Mouse (Mus musculus) lung, embryonic 15.5 days (tissue): ENCODE results near the gene Crygn. TPM values are rescaled to one million over a fixed set of nuclear protein-coding genes. Genes with fewer than 3 reads are reported as not detected.

Experiments
- ATAC-seq: fragments of 200-750 bp; cut with Nextera tagmentation; 2 replicates; pipeline ENCODE4 v1.8.0; 2017; ENCODE audit warnings: moderate number of reproducible peaks, borderline replicate concordance; ENCODE audit not compliant: low FRiP score, low TSS enrichment; ENCODE audit errors: extremely low read depth
- H3K27ac ChIP-seq: fragments of 300-500 bp; sonication (generic); 2 replicates; pipeline ENCODE4 v1.5.1; 2015; ENCODE audit warnings: moderate library complexity, mild to moderate bottlenecking, inconsistent platforms
- H3K27me3 ChIP-seq: fragments of 300-500 bp; sonication (generic); 2 replicates; pipeline ENCODE4 v1.6.1; 2015; ENCODE audit warnings: inconsistent platforms
- H3K36me3 ChIP-seq: fragments of 300-500 bp; sonication (generic); 2 replicates; pipeline ENCODE4 v1.6.1; 2015; ENCODE audit warnings: inconsistent platforms
- H3K4me1 ChIP-seq: fragments of 300-500 bp; sonication (generic); 2 replicates; pipeline ENCODE4 v1.6.1; 2015; ENCODE audit warnings: inconsistent platforms
- H3K4me2 ChIP-seq: fragments of 300-500 bp; sonication (generic); 2 replicates; pipeline ENCODE4 v1.6.1; 2015; ENCODE audit warnings: inconsistent platforms, mild to moderate bottlenecking, moderate library complexity
- H3K4me3 ChIP-seq: fragments of 300-500 bp; sonication (generic); 2 replicates; pipeline ENCODE4 v1.5.1; 2015; ENCODE audit warnings: mild to moderate bottlenecking, inconsistent platforms
- H3K9ac ChIP-seq: fragments of 300-500 bp; sonication (generic); 2 replicates; pipeline ENCODE4 v1.6.1; 2015; ENCODE audit warnings: inconsistent platforms
- H3K9me3 ChIP-seq: fragments of 300-500 bp; sonication (generic); 2 replicates; pipeline ENCODE4 v1.6.1; 2016; ENCODE audit warnings: inconsistent platforms
- WGBS: fragments of 180-500 bp; shearing (Covaris S2); methylation state at CpG from one replicate; pipeline ENCODE4 v1.1.7; 2015; 5-methylcytosine and 5-hydroxymethylcytosine counted together
- polyA plus RNA-seq: library from polyadenylated mRNA; unstranded; fragments of >200 nt; fragmentation: Nextera tagmentation; extraction: Ambion mirVana; gene quantifications from 2 replicates; pipeline ENCODE4 v1.2.1, GENCODE M21; 2015

Crygn gene
- 2.0 and 2.2 TPM in 2 replicates for polyA plus RNA-seq

DNA sequence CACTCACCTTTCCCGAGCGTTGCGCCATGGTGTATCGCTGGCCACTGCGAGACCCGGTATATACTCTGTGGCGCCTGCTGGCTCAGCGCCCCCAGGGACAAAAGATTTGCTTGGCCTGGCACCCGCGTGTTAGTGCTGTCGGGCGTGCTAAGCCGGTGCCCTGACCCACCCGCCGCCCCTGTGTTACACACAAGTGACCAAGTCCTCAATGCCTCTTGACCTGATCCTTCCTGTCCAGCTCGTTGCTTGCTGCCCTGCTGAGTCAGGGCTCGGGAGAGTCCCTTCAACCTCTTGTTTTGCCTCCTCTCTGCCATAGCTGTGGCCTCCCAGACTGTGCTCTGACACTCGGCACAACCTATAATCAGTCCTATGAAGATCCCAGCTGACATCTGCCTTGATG lies at the start of gene Crygn:
Crygn (minus strand) TSS at position 193 of the 400 bp plus-strand sequence.
- Histone ChIP-seq H3K27ac (no peak within 1 kb of the TSS), H3K27me3 (no peaks in the 10 kb centered on the region), H3K9ac (no peak within 1 kb of the TSS), H3K36me3 (no peaks in the 10 kb centered on the region), H3K9me3 (no peaks in the 10 kb centered on the region), H3K4me2 (no peak within 1 kb of the TSS), H3K4me3 (no peak within 1 kb of the TSS), H3K4me1 (0 out of 2 replicates have a peak, but pooled peaks cover 12% of the 10 kb centered on the region)
- ATAC-seq, result no peak
- WGBS, result 40% methylated on average over 18 of the region's 18 CpGs

DNA sequence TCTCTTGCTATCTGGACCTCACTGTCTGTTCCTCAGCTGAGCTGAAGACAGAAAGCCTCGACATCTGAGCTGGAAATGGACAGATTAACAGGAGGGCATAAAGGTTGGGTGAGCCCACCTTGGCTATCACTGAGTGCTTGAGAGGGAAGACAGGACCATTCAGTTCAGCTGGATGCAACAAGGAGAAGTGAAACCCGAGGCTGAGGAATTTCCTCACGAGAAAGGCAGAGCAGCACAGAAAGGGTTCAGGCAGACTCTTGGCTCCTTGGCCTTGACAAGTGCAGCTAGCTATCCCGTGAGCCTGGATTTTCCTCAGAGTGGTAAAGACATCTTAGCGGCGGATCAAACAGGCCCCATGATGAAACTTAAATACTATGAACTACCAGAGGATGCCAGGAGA lies 47.4 kb upstream of the Crygn start:
- Histone ChIP-seq H3K9me3 (no peaks in the 10 kb centered on the region), H3K4me3 (no peak overlapping the region), H3K36me3 (peaks cover 49% of the 10 kb centered on the region), H3K4me2 (no peak overlapping the region), H3K9ac (no peak overlapping the region), H3K27ac (no peak overlapping the region), H3K4me1 (no peaks in the 10 kb centered on the region), H3K27me3 (no peaks in the 10 kb centered on the region)
- no peak for ATAC-seq
- 79% methylated on average over 6 of the region's 6 CpGs for WGBS

DNA sequence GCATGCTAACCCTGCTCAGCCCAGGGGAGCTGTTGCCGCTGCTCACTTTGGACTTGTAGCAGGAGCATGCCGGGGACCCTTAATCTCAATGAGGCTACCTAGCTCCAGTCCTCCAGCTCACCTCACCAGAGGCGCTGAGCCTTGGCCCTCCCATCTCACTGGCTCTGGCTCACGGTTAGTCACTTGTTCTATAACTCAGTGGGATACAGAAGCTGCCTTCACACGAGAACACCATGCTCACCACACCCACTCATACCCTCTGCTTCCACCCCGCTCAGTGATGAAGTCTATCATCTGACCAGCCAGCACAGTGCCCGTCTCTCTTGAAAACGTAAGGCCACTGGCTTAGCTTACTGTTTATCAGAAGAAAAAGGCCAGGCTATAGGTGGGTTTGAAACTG lies 46.9 kb upstream of the Crygn start:
- Histone ChIP-seq H3K4me2 (no peak overlapping the region), H3K9me3 (no peaks in the 10 kb centered on the region), H3K9ac (no peak overlapping the region), H3K36me3 (peaks cover 47% of the 10 kb centered on the region), H3K27me3 (no peaks in the 10 kb centered on the region), H3K4me1 (no peaks in the 10 kb centered on the region), H3K27ac (no peak overlapping the region), H3K4me3 (no peak overlapping the region)
- 88% methylated on average over 8 of the region's 8 CpGs for WGBS
- no peak for ATAC-seq

DNA sequence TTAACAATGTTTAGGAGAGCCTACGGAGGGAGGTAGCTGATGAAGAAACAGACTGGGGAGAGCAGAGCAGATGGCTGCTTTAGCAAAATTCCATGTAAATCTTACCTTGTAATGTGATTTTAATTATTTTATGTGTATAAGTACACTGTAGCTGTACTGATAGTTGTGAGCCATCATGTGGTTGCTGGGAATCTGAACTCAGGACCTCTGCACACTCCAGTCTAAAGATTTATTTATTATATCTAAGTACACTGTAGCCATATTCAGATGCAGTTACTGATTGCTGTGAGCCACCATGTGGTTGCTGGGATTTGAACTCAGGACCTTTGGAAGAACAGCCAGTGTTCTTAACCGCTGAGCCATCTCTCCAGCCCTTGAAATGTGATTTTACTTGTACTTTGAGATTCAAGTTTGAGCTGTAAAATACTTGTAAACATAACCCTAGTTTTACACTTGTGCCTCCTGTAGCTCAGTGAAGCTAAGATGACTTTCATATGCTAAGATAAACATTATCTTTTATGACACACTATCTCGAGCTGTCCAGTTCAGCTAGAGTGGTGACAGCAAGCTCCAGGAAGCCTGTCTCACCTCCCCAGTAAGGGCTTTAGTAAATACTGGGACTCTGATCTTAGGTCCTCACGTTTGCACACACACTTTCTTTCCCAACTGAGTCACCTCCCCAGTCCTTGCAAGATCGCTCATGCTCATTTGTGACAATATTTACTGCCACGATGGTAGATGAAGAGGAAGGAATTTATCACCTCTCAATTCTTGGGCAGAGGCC lies 44.2 kb upstream of the Crygn start:
- Histone ChIP-seq H3K9ac (no peak overlapping the region), H3K9me3 (no peaks in the 10 kb centered on the region), H3K4me1 (no peaks in the 10 kb centered on the region), H3K4me2 (no peak overlapping the region), H3K4me3 (no peak overlapping the region), H3K27ac (no peak overlapping the region), H3K36me3 (peaks cover 36% of the 10 kb centered on the region), H3K27me3 (no peaks in the 10 kb centered on the region)
- no peak for ATAC-seq
- 48% methylated on average over 6 of the region's 6 CpGs for WGBS

DNA sequence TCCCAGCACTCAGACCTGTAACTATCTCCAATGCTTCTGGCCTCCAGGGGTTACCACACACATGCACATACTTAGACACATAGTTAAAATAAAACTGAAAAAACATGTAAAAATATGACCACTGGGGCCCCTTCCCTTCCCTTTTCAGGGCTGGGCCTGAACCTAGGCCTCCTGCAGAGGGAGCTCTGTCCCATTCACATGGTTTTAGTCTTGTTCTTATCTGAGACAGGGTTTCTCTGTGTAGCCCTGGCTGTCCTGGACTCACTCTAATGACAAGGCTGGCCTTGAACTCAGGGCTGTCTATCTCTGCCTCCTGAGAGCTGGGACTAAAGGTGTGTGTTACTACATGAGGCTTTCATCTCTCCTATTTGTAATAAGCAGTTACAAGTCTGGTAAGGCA lies 42.6 kb upstream of the Crygn start:
- H3K4me1 ChIP-seq, result no peaks in the 10 kb centered on the region
- no peak overlapping the region for H3K27ac ChIP-seq
- no peak overlapping the region for H3K4me2 ChIP-seq
- no peak overlapping the region for H3K9ac ChIP-seq
- peaks cover 21% of the 10 kb centered on the region for H3K36me3 ChIP-seq
- no peak overlapping the region for H3K4me3 ChIP-seq
- H3K9me3 ChIP-seq, result no peaks in the 10 kb centered on the region
- ATAC-seq, result no peak
- no peaks in the 10 kb centered on the region for H3K27me3 ChIP-seq

DNA sequence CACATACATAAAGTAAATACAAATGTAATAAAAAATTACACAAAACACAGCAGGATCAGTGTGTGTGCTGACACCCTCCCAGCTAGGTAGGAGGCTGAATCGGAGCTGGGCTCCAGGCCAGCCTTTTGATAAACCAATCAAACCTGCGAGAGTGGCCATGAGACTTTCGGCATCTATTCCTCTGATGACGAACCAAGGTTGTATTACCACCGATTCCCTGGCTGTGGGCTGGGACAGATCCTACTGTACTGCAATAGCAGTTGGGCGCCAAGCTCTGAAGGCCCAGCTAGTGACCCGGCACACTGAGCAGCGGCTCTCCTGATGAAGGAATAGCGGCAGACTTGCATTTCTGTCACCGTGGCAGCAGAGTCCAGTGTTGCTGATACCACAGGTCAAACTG lies 40.8 kb upstream of the Crygn start:
- ATAC-seq, result no peak
- Histone ChIP-seq H3K36me3 (peaks cover 11% of the 10 kb centered on the region), H3K27me3 (no peaks in the 10 kb centered on the region), H3K9me3 (no peaks in the 10 kb centered on the region), H3K4me1 (no peaks in the 10 kb centered on the region), H3K4me2 (no peak overlapping the region), H3K4me3 (no peak overlapping the region), H3K27ac (no peak overlapping the region), H3K9ac (no peak overlapping the region)
- 52% methylated on average over 10 of the region's 10 CpGs for WGBS

DNA sequence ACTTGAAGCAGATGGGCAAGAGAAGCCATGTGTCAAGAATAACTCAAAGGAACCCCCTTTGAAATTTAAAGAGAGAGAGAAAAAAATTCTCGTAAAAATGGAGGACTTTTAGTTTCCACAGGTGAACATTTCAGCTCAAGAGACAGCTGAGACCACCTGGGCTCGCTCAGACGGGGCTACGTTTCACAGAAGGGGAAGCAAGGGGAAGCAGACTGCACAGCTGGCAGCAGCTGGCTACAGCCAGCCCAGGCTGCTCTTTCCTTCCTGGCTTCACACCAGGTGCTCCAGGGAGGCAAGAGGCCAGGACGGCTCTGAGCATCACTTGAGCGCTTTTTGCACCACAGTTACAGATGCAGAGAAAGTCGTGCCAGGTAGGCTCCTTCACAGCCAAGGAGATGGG lies 40.0 kb upstream of the Crygn start:
- no peak for ATAC-seq
- H3K4me2 ChIP-seq, result no peak overlapping the region
- H3K9ac ChIP-seq, result no peak overlapping the region
- H3K4me1 ChIP-seq, result no peaks in the 10 kb centered on the region
- no peak overlapping the region for H3K4me3 ChIP-seq
- peaks cover 6% of the 10 kb centered on the region; the same call in 1 of the 2 replicates for H3K36me3 ChIP-seq
- WGBS, result 42% methylated on average over 7 of the region's 7 CpGs
- H3K27ac ChIP-seq, result no peak overlapping the region
- H3K27me3 ChIP-seq, result no peaks in the 10 kb centered on the region
- H3K9me3 ChIP-seq, result no peaks in the 10 kb centered on the region

DNA sequence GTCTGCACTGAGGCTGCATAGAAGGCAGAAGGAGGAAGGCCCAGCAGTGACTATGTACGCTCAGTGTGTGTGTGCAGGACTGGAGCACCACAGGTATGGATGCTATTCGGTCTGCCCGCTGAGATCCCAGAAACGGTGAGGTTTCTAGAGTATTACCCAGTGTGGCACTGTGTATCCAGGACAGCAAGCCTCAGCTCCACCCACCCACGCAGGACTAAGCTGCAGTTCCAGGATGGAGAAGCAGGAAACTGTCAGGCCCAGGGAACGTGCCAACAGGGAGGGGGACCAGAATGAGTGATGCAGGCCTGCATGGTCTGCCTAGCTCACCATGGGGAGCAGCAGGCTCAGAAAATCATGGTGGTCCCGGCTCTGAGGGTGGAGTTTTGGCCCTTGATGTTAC lies 35.2 kb upstream of the Crygn start:
- H3K27ac ChIP-seq, result no peak overlapping the region
- no peaks in the 10 kb centered on the region for H3K9me3 ChIP-seq
- H3K36me3 ChIP-seq, result no peaks in the 10 kb centered on the region
- no peak for ATAC-seq
- H3K4me1 ChIP-seq, result no peaks in the 10 kb centered on the region
- no peak overlapping the region for H3K4me2 ChIP-seq
- 57% methylated on average over 7 of the region's 7 CpGs for WGBS
- no peaks in the 10 kb centered on the region for H3K27me3 ChIP-seq
- no peak overlapping the region for H3K4me3 ChIP-seq
- H3K9ac ChIP-seq, result no peak overlapping the region

DNA sequence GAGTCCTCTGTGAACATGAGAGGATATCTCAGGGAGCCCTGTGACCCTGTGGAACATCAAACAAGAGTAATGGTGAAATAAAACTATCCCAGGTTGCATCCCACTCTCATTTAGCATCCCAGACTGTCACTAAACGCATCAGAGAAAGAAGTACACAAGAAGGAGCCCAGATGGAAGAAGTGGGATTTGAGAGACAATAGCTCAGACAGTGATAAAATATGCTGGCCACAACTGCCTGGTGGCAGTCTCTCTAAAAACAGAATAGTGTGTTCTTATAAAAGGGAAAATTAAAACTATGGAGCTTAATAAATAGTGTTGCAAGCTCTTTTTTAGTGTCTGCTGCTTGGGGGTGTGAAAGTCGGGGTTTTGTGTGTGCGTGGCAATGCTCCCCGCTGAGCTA lies 25.1 kb upstream of the Crygn start:
- Histone ChIP-seq H3K9ac (no peak overlapping the region), H3K4me3 (no peak overlapping the region), H3K4me2 (no peak overlapping the region), H3K9me3 (no peaks in the 10 kb centered on the region), H3K36me3 (no peaks in the 10 kb centered on the region), H3K4me1 (no peaks in the 10 kb centered on the region), H3K27me3 (no peaks in the 10 kb centered on the region; the same call in 1 of the 2 replicates), H3K27ac (no peak overlapping the region)
- ATAC-seq, result no peak
- WGBS, result 82% methylated on average over 4 of the region's 4 CpGs

DNA sequence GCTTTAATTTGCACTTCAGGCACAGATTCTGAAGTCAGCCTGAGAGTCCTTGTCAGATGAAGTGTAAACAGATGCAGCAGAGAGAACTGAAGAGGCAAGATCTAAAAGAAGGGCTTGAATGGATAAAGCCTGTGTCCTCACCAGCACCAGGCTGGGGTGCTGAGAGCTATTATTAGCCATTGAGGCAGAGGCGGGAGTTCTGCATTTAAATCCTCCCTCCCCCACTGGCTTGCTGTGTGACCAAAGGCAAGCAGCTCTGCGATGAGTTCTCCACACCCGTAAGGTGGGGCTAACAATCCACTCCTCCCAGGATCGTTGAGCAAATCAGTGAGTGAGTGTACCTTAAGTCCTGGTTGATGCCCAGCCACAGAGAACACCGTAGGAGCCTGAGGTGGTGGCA lies 23.2 kb upstream of the Crygn start:
- H3K9ac ChIP-seq, result no peak overlapping the region
- ATAC-seq, result no peak
- no peak overlapping the region for H3K4me3 ChIP-seq

DNA sequence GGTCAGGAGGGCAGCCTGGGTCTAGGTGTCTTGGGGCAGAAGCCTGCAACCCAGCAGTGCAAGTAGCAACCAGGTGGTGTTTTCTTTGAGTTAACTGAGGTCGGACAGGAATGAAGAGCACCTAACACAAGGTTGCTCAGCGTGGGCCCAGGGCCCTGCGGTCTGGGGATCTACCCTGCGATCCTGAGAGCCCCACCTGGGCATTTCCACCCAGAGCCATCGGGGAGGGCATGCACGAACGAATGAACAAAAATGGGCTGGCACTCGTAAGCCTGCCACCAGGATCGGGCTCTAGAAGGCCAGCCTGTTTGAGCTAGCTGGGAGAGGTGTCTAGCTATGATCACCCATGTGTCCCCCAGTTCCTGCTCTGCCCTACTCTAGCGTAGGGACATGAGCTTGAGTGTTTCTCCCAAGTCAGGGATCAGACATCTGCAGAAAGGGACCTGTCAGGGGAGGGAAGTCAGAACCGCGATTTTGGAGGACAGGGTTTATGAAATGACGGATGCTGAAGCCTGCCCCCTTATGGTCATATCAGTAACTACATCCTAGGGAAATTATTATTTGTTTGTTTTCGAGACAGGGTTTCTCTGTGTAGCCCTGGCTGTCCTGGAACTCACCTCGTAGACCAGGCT lies 22.2 kb upstream of the Crygn start:
- Histone ChIP-seq H3K27ac (no peak overlapping the region), H3K27me3 (no peaks in the 10 kb centered on the region; the same call in 1 of the 2 replicates), H3K4me2 (no peak overlapping the region), H3K9ac (no peak overlapping the region), H3K9me3 (no peaks in the 10 kb centered on the region), H3K4me3 (no peak overlapping the region), H3K36me3 (no peaks in the 10 kb centered on the region), H3K4me1 (no peaks in the 10 kb centered on the region)
- WGBS, result 40% methylated on average over 15 of the region's 15 CpGs
- ATAC-seq, result no peak; the same call in 1 of the 2 replicates

More for the DNA sequence above, 23.2 kb upstream of the Crygn start:
- no peaks in the 10 kb centered on the region; the same call in 1 of the 2 replicates for H3K27me3 ChIP-seq
- H3K4me1 ChIP-seq, result no peaks in the 10 kb centered on the region
- no peaks in the 10 kb centered on the region for H3K9me3 ChIP-seq
- WGBS, result 28% methylated on average over 5 of the region's 5 CpGs
- no peaks in the 10 kb centered on the region for H3K36me3 ChIP-seq
- no peak overlapping the region for H3K27ac ChIP-seq
- no peak overlapping the region for H3K4me2 ChIP-seq

DNA sequence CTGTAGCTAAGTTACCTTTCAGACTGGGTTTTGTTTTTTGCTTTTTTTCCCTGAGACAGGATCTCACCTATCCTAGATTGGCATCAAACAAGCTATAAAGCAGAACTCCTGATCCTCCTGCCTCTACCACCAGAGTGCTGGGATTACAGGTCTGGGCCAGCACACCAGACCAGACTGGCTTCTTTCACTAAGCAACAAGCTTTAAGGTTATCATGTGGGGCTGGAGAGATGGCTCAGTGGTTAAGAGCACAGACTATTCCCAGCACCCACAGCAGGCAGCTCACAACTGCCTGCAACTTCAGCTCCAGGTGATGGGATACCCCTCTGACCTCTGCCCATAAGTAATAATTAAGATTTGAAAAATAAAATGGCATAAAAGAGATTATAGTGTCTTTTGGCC lies 21.5 kb upstream of the Crygn start:
- Histone ChIP-seq H3K36me3 (no peaks in the 10 kb centered on the region), H3K4me1 (no peaks in the 10 kb centered on the region), H3K9me3 (no peaks in the 10 kb centered on the region), H3K4me3 (no peak overlapping the region), H3K27ac (no peak overlapping the region), H3K9ac (no peak overlapping the region), H3K27me3 (no peaks in the 10 kb centered on the region; the same call in 1 of the 2 replicates), H3K4me2 (no peak overlapping the region)
- ATAC-seq, result no peak
